Mouse (Mus musculus) G1E (cell line): ENCODE measurements around the gene Yars. TPM values are rescaled to one million over a fixed set of nuclear protein-coding genes. Genes with fewer than 3 reads are reported as not detected.

Experiments used
- ATAC-seq: 2 replicates; pipeline ENCODE4 v1.8.0; 2016; ENCODE audit warnings: mild to moderate bottlenecking; ENCODE audit not compliant: insufficient number of reproducible peaks, poor library complexity, low FRiP score, severe bottlenecking; ENCODE audit errors: extremely low read depth
- DNase-seq: peaks from one replicate; pipeline ENCODE4 v3.0.0; 2012; ENCODE audit warnings: low spot score
- H3K27me3 ChIP-seq: 2 replicates; pipeline ENCODE4 v1.6.1; 2012; ENCODE audit warnings: mild to moderate bottlenecking, low read length, inconsistent platforms; ENCODE audit not compliant: insufficient read depth
- H3K36me3 ChIP-seq: replicated peaks from 2 replicates; pipeline ENCODE3; 2012; ENCODE audit warnings: mild to moderate bottlenecking, inconsistent platforms
- H3K4me1 ChIP-seq: 2 replicates; pipeline ENCODE4 v1.6.1; 2012; ENCODE audit warnings: low read depth, low read length, inconsistent platforms, mixed read lengths; ENCODE audit not compliant: insufficient read depth
- H3K4me3 ChIP-seq: 2 replicates; pipeline ENCODE4 v1.5.1; 2012; ENCODE audit warnings: low read depth, mild to moderate bottlenecking, inconsistent platforms, low read length, moderate library complexity, mixed read lengths
- H3K9me3 ChIP-seq: replicated peaks from 2 replicates; pipeline ENCODE4 v1.6.1; 2012; ENCODE audit warnings: inconsistent platforms
- CTCF ChIP-seq: IDR thresholded peaks from 2 replicates; pipeline ENCODE4 v1.5.1; 2012; ENCODE audit warnings: low read depth, low read length, inconsistent platforms, mixed read lengths
- GATA1 ChIP-seq: IDR thresholded peaks from 2 replicates; pipeline ENCODE4 v1.6.1; 2012; ENCODE audit warnings: borderline replicate concordance, low read length, inconsistent platforms, mixed read lengths
- GATA2 ChIP-seq: IDR thresholded peaks from 2 replicates; pipeline ENCODE4 v1.6.1; 2012; ENCODE audit warnings: low read depth, low read length, inconsistent platforms, borderline replicate concordance
- POLR2AphosphoS5 ChIP-seq: IDR thresholded peaks from 2 replicates; pipeline ENCODE4 v1.6.1; 2012; ENCODE audit warnings: low read depth, low read length, inconsistent platforms; ENCODE audit not compliant: insufficient replicate concordance
- TAL1 ChIP-seq: conservative IDR thresholded peaks from 2 replicates; pipeline ENCODE4 v1.6.1; 2012; ENCODE audit warnings: low read depth, low read length, inconsistent platforms, mixed read lengths
- polyA plus RNA-seq: library from polyadenylated mRNA; stranded (reverse); fragments of >175 nt; gene quantifications from 2 replicates; pipeline ENCODE4 v1.2.3, GENCODE M21; 2012
- total RNA-seq, 2 experiments: library from RNA; stranded (forward) in 1 of 2; stranded (reverse) in 1 of 2; fragments of 200-1000 nt in 1 of 2; fragments of >200 nt in 1 of 2; fragmentation: Nextera tagmentation in 1 of 2; gene quantifications; 2 replicates each; pipeline ENCODE4 v1.2.3; 2014 to 2017

The Yars gene
- total and polyA plus RNA-seq, 3 experiments, result 74.8 to 106 (median 79.1) TPM

GRCm38 (mm10) chr4:129151276-129151811 lies 38.2 kb upstream of the Yars start:
- Histone ChIP-seq H3K4me1 (0 out of 2 replicates have a peak, but pooled peaks cover 5% of the 10 kb centered on the region), H3K36me3 (peaks cover 91% of the 10 kb centered on the region), H3K9me3 (no peaks in the 10 kb centered on the region), H3K4me3 (no peak overlapping the region), H3K27me3 (no peaks in the 10 kb centered on the region)
- no peak for DNase-seq
- ATAC-seq, result no peak
- no peak for TF ChIP-seq CTCF
- TF ChIP-seq TAL1, result no peak

- TF ChIP-seq GATA1 (no peak), GATA2 (no peak), CTCF (no peak), POLR2AphosphoS5 (no peak), TAL1 (no peak)
- peaks cover 10% of the 10 kb centered on the region for H3K4me1 ChIP-seq
- ATAC-seq (no peak), DNase-seq (no peak)
- H3K4me3 ChIP-seq, result no peak overlapping the region
- no peaks in the 10 kb centered on the region for H3K9me3 ChIP-seq
- peaks cover 77% of the 10 kb centered on the region for H3K36me3 ChIP-seq
- no peaks in the 10 kb centered on the region for H3K27me3 ChIP-seq
Measured at GRCm38 (mm10) chr4:129157541-129157940, 32.0 kb upstream of the Yars start.

GRCm38 (mm10) chr4:129158549-129158948 lies 31.0 kb upstream of the Yars start:
- TF ChIP-seq GATA1 (no peak), GATA2 (no peak), POLR2AphosphoS5 (no peak), CTCF (no peak)
- no peaks in the 10 kb centered on the region for H3K9me3 ChIP-seq
- no peak overlapping the region for H3K4me3 ChIP-seq
- H3K36me3 ChIP-seq, result peaks cover 73% of the 10 kb centered on the region
- H3K27me3 ChIP-seq, result no peaks in the 10 kb centered on the region
- H3K4me1 ChIP-seq, result peaks cover 10% of the 10 kb centered on the region
- ATAC-seq (no peak), DNase-seq (no peak)

DNA sequence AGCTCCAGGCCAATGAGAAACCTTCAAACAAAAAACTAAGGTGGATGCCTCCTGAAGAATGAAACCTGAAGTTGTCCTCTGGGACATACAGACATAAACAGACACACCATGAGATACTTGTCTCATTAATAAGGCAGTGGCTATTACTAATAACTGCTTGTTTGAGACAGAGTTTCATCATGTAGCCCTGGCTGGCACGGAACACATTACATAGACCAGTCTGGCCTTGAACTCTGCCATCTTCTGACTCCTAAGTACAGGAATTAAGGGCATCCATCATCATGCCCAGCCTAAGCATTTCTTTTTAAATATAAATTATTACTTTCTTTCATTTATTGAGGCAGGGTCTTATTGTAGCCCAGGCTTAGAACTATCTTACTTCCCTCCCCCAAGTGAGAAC lies 28.5 kb upstream of the Yars start:
- Histone ChIP-seq H3K27me3 (no peaks in the 10 kb centered on the region), H3K4me1 (peaks cover 10% of the 10 kb centered on the region), H3K4me3 (no peak overlapping the region), H3K9me3 (no peaks in the 10 kb centered on the region), H3K36me3 (peaks cover 69% of the 10 kb centered on the region)
- no peak for DNase-seq
- TF ChIP-seq CTCF (no peak), POLR2AphosphoS5 (no peak), GATA1 (no peak), GATA2 (no peak), TAL1 (no peak)
- no peak for ATAC-seq

GRCm38 (mm10) chr4:129161581-129162255 lies 27.8 kb upstream of the Yars start:
- Histone ChIP-seq H3K27me3 (no peaks in the 10 kb centered on the region), H3K36me3 (peaks cover 69% of the 10 kb centered on the region), H3K9me3 (no peaks in the 10 kb centered on the region), H3K4me3 (no peak overlapping the region), H3K4me1 (peaks cover 10% of the 10 kb centered on the region)
- ATAC-seq, result no peak
- no peak for TF ChIP-seq CTCF
- TF ChIP-seq GATA1, result no peak
- TF ChIP-seq POLR2AphosphoS5, result no peak
- no peak for TF ChIP-seq TAL1
- no peak for TF ChIP-seq GATA2
- DNase-seq, result no peak

- ATAC-seq (no peak), DNase-seq (no peak)
- Histone ChIP-seq H3K36me3 (peaks cover 70% of the 10 kb centered on the region), H3K9me3 (no peaks in the 10 kb centered on the region), H3K4me3 (no peak overlapping the region), H3K4me1 (no peaks in the 10 kb centered on the region), H3K27me3 (no peaks in the 10 kb centered on the region)
- TF ChIP-seq GATA1, result no peak
- TF ChIP-seq TAL1, result no peak
- no peak for TF ChIP-seq CTCF
- TF ChIP-seq GATA2, result no peak
- no peak for TF ChIP-seq POLR2AphosphoS5
Measured at GRCm38 (mm10) chr4:129172529-129172928, 17.0 kb upstream of the Yars start.
